Mouse (Mus musculus): Measurements from ENCODE around the gene Nrip1. TPM values are rescaled to one million over a fixed set of nuclear protein-coding genes. Genes with fewer than 3 reads are reported as not detected.

Gene Nrip1
- total and polyA plus RNA-seq, 2 experiments from 2014 or later: 29.5 to 33.7 TPM

- H3K36me3 ChIP-seq (ENCODE audit: insufficient read depth, low read length): no peaks in the 10 kb centered on the region
- no peaks in the 10 kb centered on the region for H3K27me3 ChIP-seq (ENCODE audit: insufficient read depth, low read length)
- TF ChIP-seq CTCF (IDR thresholded peaks at IDR 0.05): no peak
- 61% methylated on average over 5 of the region's 5 CpGs for WGBS
- H3K4me2 ChIP-seq (ENCODE audit: low read depth, low read length, poor library complexity, severe bottlenecking): no peak overlapping the region
- DNase-seq (ENCODE audit: low spot score) (no peak), ATAC-seq (ENCODE audit: low FRiP score) (no peak)
- no peak overlapping the region for H3K9ac ChIP-seq (replicated peaks; ENCODE audit: low read length, poor library complexity, severe bottlenecking)
- H3K4me3 ChIP-seq (ENCODE audit: low read depth, low read length): no peak overlapping the region
- H3K4me1 ChIP-seq (ENCODE audit: insufficient read depth, low read length): no peaks in the 10 kb centered on the region
- H3K9me3 ChIP-seq (ENCODE audit: low read length): no peaks in the 10 kb centered on the region
- no peak overlapping the region for H3K27ac ChIP-seq (ENCODE audit: low read depth, low read length)
Observed at GRCm38 (mm10) chr16:76414528-76414927, 40.9 kb upstream of the Nrip1 start.

DNA sequence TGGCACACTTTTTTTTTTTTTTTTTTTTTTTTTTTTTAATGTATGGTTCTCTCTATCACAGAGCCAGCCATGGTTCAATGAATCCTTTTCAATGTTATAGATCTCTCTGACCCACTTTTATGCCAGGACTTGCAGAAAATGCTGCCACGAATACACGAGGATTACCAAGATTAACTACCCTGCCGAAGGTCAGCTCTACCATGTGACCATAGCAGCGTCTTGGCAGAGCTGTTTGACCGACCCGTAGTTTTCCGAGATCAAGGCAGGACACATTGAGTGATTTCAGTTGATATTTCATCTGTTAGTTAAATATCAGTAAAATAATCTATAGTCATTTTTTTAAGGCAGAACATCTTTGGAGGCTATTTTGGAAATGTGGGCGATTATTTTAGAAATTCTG lies 40.0 kb upstream of the Nrip1 start:
- no peak for ATAC-seq (ENCODE audit: low FRiP score)
- no peak for TF ChIP-seq CTCF (IDR thresholded peaks at IDR 0.05)
- WGBS: 92% methylated on average over 8 of the region's 8 CpGs

GRCm38 (mm10) chr16:76409355-76409722 lies 35.7 kb upstream of the Nrip1 start:
- DNase-seq (ENCODE audit: low spot score) (no peak), ATAC-seq (ENCODE audit: low FRiP score) (no peak)
- Histone ChIP-seq H3K4me3 (ENCODE audit: low read depth, low read length) (no peak overlapping the region), H3K36me3 (ENCODE audit: insufficient read depth, low read length) (no peaks in the 10 kb centered on the region), H3K9me3 (ENCODE audit: low read length) (no peaks in the 10 kb centered on the region), H3K9ac (replicated peaks; ENCODE audit: low read length, poor library complexity, severe bottlenecking) (no peak overlapping the region), H3K27ac (ENCODE audit: low read depth, low read length) (no peak overlapping the region), H3K4me2 (ENCODE audit: low read depth, low read length, poor library complexity, severe bottlenecking) (no peak overlapping the region), H3K4me1 (ENCODE audit: insufficient read depth, low read length) (no peaks in the 10 kb centered on the region), H3K27me3 (ENCODE audit: insufficient read depth, low read length) (no peaks in the 10 kb centered on the region)
- no peak for TF ChIP-seq CTCF (IDR thresholded peaks at IDR 0.05)
- 87% methylated on average over 1 of the region's 1 CpGs for WGBS

More for the DNA sequence above, 40.0 kb upstream of the Nrip1 start:
- Histone ChIP-seq H3K4me2 (ENCODE audit: low read depth, low read length, poor library complexity, severe bottlenecking) (no peak overlapping the region), H3K4me1 (ENCODE audit: insufficient read depth, low read length) (no peaks in the 10 kb centered on the region), H3K4me3 (ENCODE audit: low read depth, low read length) (no peak overlapping the region), H3K36me3 (ENCODE audit: insufficient read depth, low read length) (no peaks in the 10 kb centered on the region), H3K9me3 (ENCODE audit: low read length) (no peaks in the 10 kb centered on the region), H3K27ac (ENCODE audit: low read depth, low read length) (no peak overlapping the region), H3K27me3 (ENCODE audit: insufficient read depth, low read length) (no peaks in the 10 kb centered on the region), H3K9ac (replicated peaks; ENCODE audit: low read length, poor library complexity, severe bottlenecking) (no peak overlapping the region)
- no peak for DNase-seq (ENCODE audit: low spot score)

DNA sequence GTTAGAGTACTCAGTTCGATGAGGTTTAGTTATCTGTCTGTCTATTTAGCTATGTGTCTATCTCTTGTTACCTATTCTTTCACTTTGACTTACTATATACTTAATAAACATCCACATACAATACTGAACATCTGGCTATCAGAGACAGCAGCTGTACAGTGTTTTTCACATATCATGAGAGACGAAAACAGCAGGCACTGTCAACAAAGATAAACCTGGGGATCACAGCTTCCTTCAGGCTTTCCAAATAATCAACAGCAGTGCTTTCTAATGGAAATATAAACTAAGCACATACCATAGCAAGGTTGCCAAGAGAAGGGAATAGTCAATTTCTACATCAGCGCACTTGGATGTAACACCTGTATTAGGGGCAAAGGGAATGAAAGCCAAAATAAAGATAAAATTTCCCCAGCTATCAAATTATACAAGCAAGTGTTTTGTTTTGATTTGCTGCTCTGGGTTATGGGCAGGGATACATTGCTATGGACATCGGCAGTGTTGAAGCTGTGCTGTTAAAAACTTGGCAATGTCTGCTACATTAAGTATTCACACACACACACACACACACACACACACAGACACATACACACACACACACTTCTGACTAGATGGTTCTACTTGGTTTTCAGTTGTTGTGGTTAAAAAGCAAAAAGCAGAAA lies 35.2 kb upstream of the Nrip1 start:
- Histone ChIP-seq H3K4me2 (ENCODE audit: low read depth, low read length, poor library complexity, severe bottlenecking) (no peak overlapping the region), H3K9me3 (ENCODE audit: low read length) (no peaks in the 10 kb centered on the region), H3K4me3 (ENCODE audit: low read depth, low read length) (no peak overlapping the region), H3K4me1 (ENCODE audit: insufficient read depth, low read length) (no peaks in the 10 kb centered on the region), H3K27me3 (ENCODE audit: insufficient read depth, low read length) (no peaks in the 10 kb centered on the region), H3K36me3 (ENCODE audit: insufficient read depth, low read length) (no peaks in the 10 kb centered on the region), H3K9ac (replicated peaks; ENCODE audit: low read length, poor library complexity, severe bottlenecking) (no peak overlapping the region), H3K27ac (ENCODE audit: low read depth, low read length) (no peak overlapping the region)
- WGBS: 78% methylated on average over 4 of the region's 4 CpGs
- no peak for ATAC-seq (ENCODE audit: low FRiP score)
- no peak for DNase-seq (ENCODE audit: low spot score)
- no peak for TF ChIP-seq CTCF (IDR thresholded peaks at IDR 0.05)

GRCm38 (mm10) chr16:76408241-76408640 lies 34.6 kb upstream of the Nrip1 start:
- H3K4me1 ChIP-seq (ENCODE audit: insufficient read depth, low read length): no peaks in the 10 kb centered on the region
- ATAC-seq (ENCODE audit: low FRiP score) (no peak), DNase-seq (ENCODE audit: low spot score) (no peak)
- no peaks in the 10 kb centered on the region for H3K9me3 ChIP-seq (ENCODE audit: low read length)
- TF ChIP-seq CTCF (IDR thresholded peaks at IDR 0.05): no peak
- no peaks in the 10 kb centered on the region for H3K36me3 ChIP-seq (ENCODE audit: insufficient read depth, low read length)
- H3K9ac ChIP-seq (replicated peaks; ENCODE audit: low read length, poor library complexity, severe bottlenecking): no peak overlapping the region
- no peak overlapping the region for H3K4me3 ChIP-seq (ENCODE audit: low read depth, low read length)
- no peak overlapping the region for H3K4me2 ChIP-seq (ENCODE audit: low read depth, low read length, poor library complexity, severe bottlenecking)
- 88% methylated on average over 8 of the region's 8 CpGs for WGBS
- H3K27me3 ChIP-seq (ENCODE audit: insufficient read depth, low read length): no peaks in the 10 kb centered on the region
- H3K27ac ChIP-seq (ENCODE audit: low read depth, low read length): no peak overlapping the region

- DNase-seq (ENCODE audit: low spot score) (no peak), ATAC-seq (ENCODE audit: low FRiP score) (no peak)
- H3K4me2 ChIP-seq (ENCODE audit: low read depth, low read length, poor library complexity, severe bottlenecking): no peak overlapping the region
- H3K36me3 ChIP-seq (ENCODE audit: insufficient read depth, low read length): no peaks in the 10 kb centered on the region
- H3K4me3 ChIP-seq (ENCODE audit: low read depth, low read length): no peak overlapping the region
- H3K9me3 ChIP-seq (ENCODE audit: low read length): no peaks in the 10 kb centered on the region
- no peak for TF ChIP-seq CTCF (IDR thresholded peaks at IDR 0.05)
- no peaks in the 10 kb centered on the region for H3K27me3 ChIP-seq (ENCODE audit: insufficient read depth, low read length)
- no peak overlapping the region for H3K27ac ChIP-seq (ENCODE audit: low read depth, low read length)
- no peaks in the 10 kb centered on the region for H3K4me1 ChIP-seq (ENCODE audit: insufficient read depth, low read length)
- no peak overlapping the region for H3K9ac ChIP-seq (replicated peaks; ENCODE audit: low read length, poor library complexity, severe bottlenecking)
- 78% methylated on average over 13 of the region's 13 CpGs for WGBS
Observed at GRCm38 (mm10) chr16:76407321-76407920, 33.8 kb upstream of the Nrip1 start.

Measured in midbrain, postnatal 0 days (tissue).